Mouse (Mus musculus): ENCODE results near the gene Gm4952. TPM values are rescaled to one million over a fixed set of nuclear protein-coding genes. Genes with fewer than 3 reads are reported as not detected.

Gm4952 gene
- total RNA-seq, 1 experiment: not detected

DNA sequence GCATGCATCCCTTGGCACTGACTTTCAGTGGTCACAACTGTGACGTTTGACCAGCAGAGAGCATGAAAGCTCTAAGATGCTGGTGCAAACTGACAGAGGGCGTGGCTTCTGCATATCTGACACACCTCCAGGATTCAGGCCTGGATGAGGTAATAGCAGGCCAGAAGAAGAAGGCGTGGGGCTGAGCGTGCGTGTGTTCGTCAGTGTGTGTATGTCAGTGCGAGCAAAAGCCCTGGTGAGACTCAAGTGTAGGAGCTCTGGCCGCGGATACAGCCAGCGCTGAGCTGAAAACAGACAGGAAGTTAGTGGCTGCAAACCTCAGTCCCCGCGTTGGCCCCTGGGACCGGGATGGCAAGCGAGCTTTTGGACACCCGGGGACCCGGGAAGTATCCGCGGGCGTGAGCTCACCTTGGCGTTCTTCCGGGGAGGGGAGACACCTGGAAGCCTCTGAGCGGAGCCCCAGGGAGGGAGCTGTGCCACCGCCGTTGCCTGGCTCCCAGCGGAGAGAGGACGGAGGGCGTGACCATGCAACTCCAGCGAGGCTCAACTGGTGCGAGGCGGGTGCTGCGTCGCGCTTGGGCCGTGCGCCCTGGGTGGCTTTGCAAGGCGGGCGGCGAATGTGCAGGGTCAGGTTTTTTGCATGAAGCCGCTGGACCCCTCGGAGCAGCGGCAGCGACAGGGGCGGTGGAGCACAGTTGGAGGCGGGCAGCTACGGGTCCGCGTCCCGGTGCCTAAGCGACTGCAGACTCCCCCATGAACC is 4.1 kb upstream of the Gm4952 start:
- Histone ChIP-seq H3K27ac (ENCODE audit: insufficient read depth, low read depth, low read length, poor library complexity, severe bottlenecking) (no peak overlapping the region), H3K4me1 (ENCODE audit: control insufficient read depth in 2 of 2, insufficient read depth in 2 of 2, low read length in 2 of 2, poor library complexity in 1 of 2) (no peaks in the 10 kb centered on the region; a peak in 1 of 4 replicates)
- in situ Hi-C loops (cut with MboI; ENCODE audit: low sequenced_read_pairs in 2 of 2, unreplicated experiment in 2 of 2): no loop called here

DNA sequence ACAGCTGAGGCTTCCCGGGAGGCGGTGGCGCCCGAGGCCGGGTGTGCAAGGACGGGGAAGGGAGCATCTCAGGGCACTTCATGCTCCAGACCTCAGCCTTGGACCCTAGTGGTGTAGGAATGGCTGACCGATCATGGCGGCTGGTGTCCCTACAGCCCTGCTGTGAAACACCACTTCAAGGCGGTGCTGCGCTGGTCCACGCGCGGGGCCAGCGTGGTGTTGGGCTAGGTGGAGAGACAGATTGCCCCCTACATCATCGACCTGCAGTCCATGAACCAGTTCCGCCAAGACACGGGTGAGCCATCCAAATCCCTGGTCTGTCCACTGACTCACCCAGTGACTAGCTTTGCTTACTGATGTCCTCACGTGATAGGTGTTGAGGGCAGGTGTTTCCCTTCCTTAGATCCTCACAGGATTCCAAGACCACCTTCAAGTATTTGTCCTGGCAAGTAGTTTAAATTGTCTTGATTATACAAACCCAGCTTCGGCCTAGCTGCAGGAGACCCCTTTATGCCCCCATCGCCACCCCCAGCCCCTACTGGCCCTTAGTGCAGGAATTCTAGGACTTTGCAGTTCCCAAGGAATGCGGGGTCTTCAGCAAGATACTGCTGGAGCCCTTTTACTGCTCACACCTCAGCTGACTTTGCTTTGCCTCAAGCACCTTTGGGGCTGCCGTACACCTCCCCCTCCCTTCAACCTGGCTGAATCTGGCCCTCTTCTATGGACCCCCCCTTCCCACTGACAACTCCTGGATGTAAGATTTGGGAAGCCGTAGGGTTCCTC is 3.3 kb upstream of the Gm4952 start:
- TF ChIP-seq ZNF384 (IDR thresholded peaks at IDR 0.05; ENCODE audit: low read depth, low read length): no peak
- TF ChIP-seq CHD2 (IDR thresholded peaks at IDR 0.05; ENCODE audit: low read depth, low read length): no peak
- TF ChIP-seq ZC3H11A (IDR thresholded peaks at IDR 0.05; ENCODE audit: borderline replicate concordance, low read depth, low read length): no peak
- no peak for TF ChIP-seq MAFK (IDR thresholded peaks at IDR 0.05; ENCODE audit: insufficient read depth, low read depth, low read length)
- TF ChIP-seq HCFC1 (IDR thresholded peaks at IDR 0.05; ENCODE audit: borderline replicate concordance, insufficient read depth, low read length): no peak
- no peaks in the 10 kb centered on the region; a peak in 1 of 4 replicates for H3K4me1 ChIP-seq (ENCODE audit: control insufficient read depth in 2 of 2, insufficient read depth in 2 of 2, low read length in 2 of 2, poor library complexity in 1 of 2)
- DNase-seq (ENCODE audit: low read depth, low spot score): no peak
- H3K4me3 ChIP-seq (ENCODE audit: insufficient read depth in 1 of 2, low read depth in 1 of 2, low read length in 2 of 2, poor library complexity in 1 of 2, severe bottlenecking in 1 of 2): peak overlapping the region; percentile 66 to 76
- H3K27ac ChIP-seq (ENCODE audit: insufficient read depth, low read depth, low read length, poor library complexity, severe bottlenecking): no peak overlapping the region
- in situ Hi-C loops (cut with MboI; ENCODE audit: low sequenced_read_pairs in 2 of 2, unreplicated experiment in 2 of 2): no loop called here
- H3K9me3 ChIP-seq (ENCODE audit: control insufficient read depth, insufficient read depth, low read depth, low read length): no peaks in the 10 kb centered on the region
- peak overlapping the region; percentile 44 for H3K9ac ChIP-seq (ENCODE audit: insufficient read depth, low read depth, low read length, poor library complexity, severe bottlenecking)
- no peaks in the 10 kb centered on the region for H3K36me3 ChIP-seq (ENCODE audit: control insufficient read depth, insufficient read depth, low read length, poor library complexity, severe bottlenecking)

More for the DNA sequence above, 4.1 kb upstream of the Gm4952 start:
- Histone ChIP-seq H3K4me3 (ENCODE audit: insufficient read depth in 1 of 2, low read depth in 1 of 2, low read length in 2 of 2, poor library complexity in 1 of 2, severe bottlenecking in 1 of 2) (peak overlapping the region; percentile 66 to 76), H3K9me3 (ENCODE audit: control insufficient read depth, insufficient read depth, low read depth, low read length) (no peaks in the 10 kb centered on the region), H3K9ac (ENCODE audit: insufficient read depth, low read depth, low read length, poor library complexity, severe bottlenecking) (peak overlapping the region; percentile 44), H3K36me3 (ENCODE audit: control insufficient read depth, insufficient read depth, low read length, poor library complexity, severe bottlenecking) (no peaks in the 10 kb centered on the region)
- TF ChIP-seq ZC3H11A (IDR thresholded peaks at IDR 0.05; ENCODE audit: borderline replicate concordance, low read depth, low read length): no peak
- peak; percentile 56 for DNase-seq (ENCODE audit: low read depth, low spot score)

DNA sequence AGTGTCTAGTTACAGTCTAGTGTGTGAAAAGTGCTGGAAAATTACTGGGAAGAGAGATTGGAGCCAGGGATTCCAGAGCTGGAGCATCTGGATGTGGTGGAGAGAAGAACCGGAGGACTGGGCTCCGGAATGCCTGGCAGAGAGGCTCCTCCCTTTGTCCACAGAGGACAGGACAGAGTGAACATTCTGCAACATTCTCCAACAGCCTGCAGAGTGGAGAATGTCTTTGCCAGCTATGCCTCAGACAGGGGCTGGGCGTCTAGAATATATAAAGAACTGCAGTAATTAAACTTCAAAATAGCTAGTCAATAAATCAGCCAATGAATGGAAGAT is 2.7 kb upstream of the Gm4952 start:
- Histone ChIP-seq H3K4me1 (ENCODE audit: control insufficient read depth in 2 of 2, insufficient read depth in 2 of 2, low read length in 2 of 2, poor library complexity in 1 of 2) (no peaks in the 10 kb centered on the region; a peak in 1 of 4 replicates), H3K9me3 (ENCODE audit: control insufficient read depth, insufficient read depth, low read depth, low read length) (no peaks in the 10 kb centered on the region), H3K4me3 (ENCODE audit: insufficient read depth in 1 of 2, low read depth in 1 of 2, low read length in 2 of 2, poor library complexity in 1 of 2, severe bottlenecking in 1 of 2) (no peak overlapping the region), H3K36me3 (ENCODE audit: control insufficient read depth, insufficient read depth, low read length, poor library complexity, severe bottlenecking) (no peaks in the 10 kb centered on the region), H3K27ac (ENCODE audit: insufficient read depth, low read depth, low read length, poor library complexity, severe bottlenecking) (no peak overlapping the region), H3K9ac (ENCODE audit: insufficient read depth, low read depth, low read length, poor library complexity, severe bottlenecking) (no peak overlapping the region)
- no peak for DNase-seq (ENCODE audit: low read depth, low spot score)
- no peak for TF ChIP-seq ZNF384 (IDR thresholded peaks at IDR 0.05; ENCODE audit: low read depth, low read length)
- in situ Hi-C loops (cut with MboI; ENCODE audit: low sequenced_read_pairs in 2 of 2, unreplicated experiment in 2 of 2): no loop called here

DNA sequence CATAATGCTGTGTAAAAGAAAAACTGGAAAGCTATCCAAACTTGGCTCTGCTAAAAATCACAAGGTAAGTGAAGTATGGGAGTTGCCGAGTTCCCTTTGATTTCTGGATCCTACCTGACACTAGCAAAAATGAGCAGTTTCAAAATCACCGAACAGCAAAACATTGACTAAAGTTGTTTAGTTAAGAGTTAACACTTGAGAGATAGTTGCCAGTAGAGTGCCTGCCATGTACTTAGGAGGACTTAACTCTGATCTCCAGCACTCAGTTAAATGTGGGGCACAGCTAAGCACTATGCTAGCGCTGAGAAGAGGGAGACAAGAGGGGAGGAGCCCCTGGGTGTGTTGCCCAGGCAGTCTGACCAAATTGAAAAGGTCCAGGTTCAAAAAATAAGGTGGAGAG is 1.1 kb upstream of the Gm4952 start:
- Histone ChIP-seq H3K27ac (ENCODE audit: insufficient read depth, low read depth, low read length, poor library complexity, severe bottlenecking) (no peak overlapping the region), H3K9ac (ENCODE audit: insufficient read depth, low read depth, low read length, poor library complexity, severe bottlenecking) (no peak overlapping the region), H3K4me3 (ENCODE audit: insufficient read depth in 1 of 2, low read depth in 1 of 2, low read length in 2 of 2, poor library complexity in 1 of 2, severe bottlenecking in 1 of 2) (no peak overlapping the region), H3K36me3 (ENCODE audit: control insufficient read depth, insufficient read depth, low read length, poor library complexity, severe bottlenecking) (no peaks in the 10 kb centered on the region), H3K4me1 (ENCODE audit: control insufficient read depth in 2 of 2, insufficient read depth in 2 of 2, low read length in 2 of 2, poor library complexity in 1 of 2) (no peaks in the 10 kb centered on the region; a peak in 1 of 4 replicates), H3K9me3 (ENCODE audit: control insufficient read depth, insufficient read depth, low read depth, low read length) (no peaks in the 10 kb centered on the region)
- no peak for TF ChIP-seq HCFC1 (IDR thresholded peaks at IDR 0.05; ENCODE audit: borderline replicate concordance, insufficient read depth, low read length)
- TF ChIP-seq MAFK (IDR thresholded peaks at IDR 0.05; ENCODE audit: insufficient read depth, low read depth, low read length): no peak
- TF ChIP-seq CHD2 (IDR thresholded peaks at IDR 0.05; ENCODE audit: low read depth, low read length): no peak
- TF ChIP-seq ZNF384 (IDR thresholded peaks at IDR 0.05; ENCODE audit: low read depth, low read length): no peak
- TF ChIP-seq ZC3H11A (IDR thresholded peaks at IDR 0.05; ENCODE audit: borderline replicate concordance, low read depth, low read length): no peak
- in situ Hi-C loops (cut with MboI; ENCODE audit: low sequenced_read_pairs in 2 of 2, unreplicated experiment in 2 of 2): no loop called here
- DNase-seq (ENCODE audit: low read depth, low spot score): no peak
